Mouse (Mus musculus) neural tube, embryonic 15.5 days (tissue): ENCODE measurements around the gene Acot5. TPM values are rescaled to one million over a fixed set of nuclear protein-coding genes. Genes with fewer than 3 reads are reported as not detected.
"Not testable (repeated sequence)": the region's sequence is repeated elsewhere in the genome, so short reads cannot be mapped to it uniquely, and the experiment has no call there.

Experiments used
- ATAC-seq: fragments of 200-750 bp; cut with Nextera tagmentation; 2 replicates; pipeline ENCODE4 v1.8.0; 2017; ENCODE audit warnings: mild to moderate bottlenecking, moderate TSS enrichment, moderate library complexity; ENCODE audit not compliant: low FRiP score
- H3K27ac ChIP-seq: fragments of 300-500 bp; sonication (generic); replicated peaks from 2 replicates; pipeline ENCODE4 v1.5.1; 2015; ENCODE audit warnings: mild to moderate bottlenecking, inconsistent platforms
- H3K27me3 ChIP-seq: fragments of 300-500 bp; sonication (generic); replicated peaks from 2 replicates; pipeline ENCODE4 v1.6.1; 2015; ENCODE audit warnings: inconsistent platforms
- H3K36me3 ChIP-seq: fragments of 300-500 bp; sonication (generic); 2 replicates; pipeline ENCODE4 v1.6.1; 2015; ENCODE audit warnings: inconsistent platforms
- H3K4me1 ChIP-seq: fragments of 300-500 bp; sonication (generic); 2 replicates; pipeline ENCODE4 v1.6.1; 2015; ENCODE audit warnings: inconsistent platforms
- H3K4me2 ChIP-seq: fragments of 300-500 bp; sonication (generic); 2 replicates; pipeline ENCODE4 v1.6.1; 2015; ENCODE audit warnings: inconsistent platforms, mild to moderate bottlenecking, moderate library complexity
- H3K4me3 ChIP-seq: fragments of 300-500 bp; sonication (generic); replicated peaks from 2 replicates; pipeline ENCODE4 v1.5.1; 2015; ENCODE audit warnings: mild to moderate bottlenecking, inconsistent platforms
- H3K9ac ChIP-seq: fragments of 300-500 bp; sonication (generic); replicated peaks from 2 replicates; pipeline ENCODE4 v1.6.1; 2015; ENCODE audit warnings: mild to moderate bottlenecking, inconsistent platforms
- H3K9me3 ChIP-seq: fragments of 300-500 bp; sonication (generic); replicated peaks from 2 replicates; pipeline ENCODE4 v1.6.1; 2016; ENCODE audit warnings: inconsistent platforms
- WGBS: fragments of 180-500 bp; shearing (Covaris S2); methylation state at CpG from one replicate; pipeline ENCODE4 v1.1.7; 2015; ENCODE audit warnings: mixed read lengths; 5-methylcytosine and 5-hydroxymethylcytosine counted together
- polyA plus RNA-seq: library from polyadenylated mRNA; unstranded; fragments of >200 nt; fragmentation: Nextera tagmentation; extraction: Ambion mirVana; gene quantifications from 2 replicates; pipeline ENCODE4 v1.2.1, GENCODE M21; 2015

The Acot5 gene
- polyA plus RNA-seq, 1 experiment from 2014 or later, result 0.88 TPM

- not testable (repeated sequence) for H3K36me3 ChIP-seq, H3K27me3 ChIP-seq, H3K4me1 ChIP-seq, H3K9me3 ChIP-seq
- Histone ChIP-seq H3K9ac (peak within 1 kb of the TSS; percentile 59), H3K4me3 (peak within 1 kb of the TSS; percentile 56), H3K4me2 (peak within 1 kb of the TSS; percentile 81), H3K27ac (peak within 1 kb of the TSS; percentile 72)
- ATAC-seq, result peak; percentile 73
- WGBS, result under 1% methylated on average over 65 of the region's 80 CpGs
Observed at GRCm38 (mm10) chr12:84100604-84101492, 31.7 kb downstream of the Acot5 start, which contains the start of gene Acot6. Acot6 (plus strand) TSS chr12:84100654.

GRCm38 (mm10) chr12:84101493-84101845 lies 32.3 kb downstream of the Acot5 start:
- no peak for ATAC-seq
- H3K27ac ChIP-seq, result no peak overlapping the region
- no peaks in the 10 kb centered on the region for H3K36me3 ChIP-seq
- peak overlapping the region; percentile 56 for H3K4me3 ChIP-seq
- no peaks in the 10 kb centered on the region for H3K9me3 ChIP-seq
- H3K4me2 ChIP-seq, result peak overlapping the region; percentile 81
- 60% methylated on average over 2 of the region's 2 CpGs for whole genome bisulfite sequencing
- no peaks in the 10 kb centered on the region for H3K27me3 ChIP-seq
- no peak overlapping the region for H3K9ac ChIP-seq
- peaks cover 4% of the 10 kb centered on the region; the same call in 1 of the 2 replicates for H3K4me1 ChIP-seq

- H3K9me3 ChIP-seq, result no peaks in the 10 kb centered on the region
- H3K4me2 ChIP-seq, result no peak overlapping the region
- H3K27me3 ChIP-seq, result no peaks in the 10 kb centered on the region
- H3K9ac ChIP-seq, result no peak overlapping the region
- WGBS, result 61% methylated on average over 3 of the region's 3 CpGs
- H3K27ac ChIP-seq, result no peak overlapping the region
- no peak for ATAC-seq
- no peak overlapping the region for H3K4me3 ChIP-seq
- no peaks in the 10 kb centered on the region for H3K4me1 ChIP-seq
- no peaks in the 10 kb centered on the region for H3K36me3 ChIP-seq
Observed at GRCm38 (mm10) chr12:84107012-84107411, 37.9 kb downstream of the Acot5 start.

- H3K9ac ChIP-seq, result no peak overlapping the region
- no peak overlapping the region for H3K27ac ChIP-seq
- no peak overlapping the region for H3K4me2 ChIP-seq
- no peaks in the 10 kb centered on the region for H3K4me1 ChIP-seq
- no peaks in the 10 kb centered on the region for H3K9me3 ChIP-seq
- no peaks in the 10 kb centered on the region for H3K27me3 ChIP-seq
- no peak for ATAC-seq
- no peak overlapping the region for H3K4me3 ChIP-seq
- 80% methylated on average over 1 of the region's 1 CpGs for WGBS
- H3K36me3 ChIP-seq, result no peaks in the 10 kb centered on the region
Observed at GRCm38 (mm10) chr12:84107692-84108091, 38.6 kb downstream of the Acot5 start.

- no peaks in the 10 kb centered on the region for H3K36me3 ChIP-seq
- H3K4me3 ChIP-seq, result no peak overlapping the region
- no peaks in the 10 kb centered on the region for H3K27me3 ChIP-seq
- WGBS, result 66% methylated on average over 1 of the region's 1 CpGs
- no peak overlapping the region for H3K9ac ChIP-seq
- H3K27ac ChIP-seq, result no peak overlapping the region
- no peak overlapping the region for H3K4me2 ChIP-seq
- no peaks in the 10 kb centered on the region for H3K9me3 ChIP-seq
- no peak for ATAC-seq
- H3K4me1 ChIP-seq, result peaks cover 4% of the 10 kb centered on the region
Observed at GRCm38 (mm10) chr12:84109924-84110323, 40.8 kb downstream of the Acot5 start.

- H3K4me3 ChIP-seq, result no peak overlapping the region
- no peaks in the 10 kb centered on the region for H3K9me3 ChIP-seq
- no peaks in the 10 kb centered on the region for H3K27me3 ChIP-seq
- H3K4me2 ChIP-seq, result no peak overlapping the region
- H3K9ac ChIP-seq, result no peak overlapping the region
- no peak overlapping the region for H3K27ac ChIP-seq
- 97% methylated on average over 4 of the region's 4 CpGs for WGBS
- peaks cover 13% of the 10 kb centered on the region for H3K4me1 ChIP-seq
- no peak for ATAC-seq
- no peaks in the 10 kb centered on the region for H3K36me3 ChIP-seq
Observed at GRCm38 (mm10) chr12:84110814-84111213, 41.7 kb downstream of the Acot5 start.

- 0 out of 2 replicates have a peak, but pooled peaks have one; percentile 14 for ATAC-seq
Observed at GRCm38 (mm10) chr12:84113676-84114075, 44.6 kb downstream of the Acot5 start.

GRCm38 (mm10) chr12:84114153-84114994 lies 45.2 kb downstream of the Acot5 start, which contains the start of gene Dnal1:
Dnal1 (plus strand) TSS chr12:84114366.
- peak; percentile 98 for ATAC-seq
- peak within 1 kb of the TSS; percentile 79 for H3K9ac ChIP-seq
- peaks cover 13% of the 10 kb centered on the region for H3K4me1 ChIP-seq
- H3K9me3 ChIP-seq, result no peaks in the 10 kb centered on the region
- H3K4me3 ChIP-seq, result peak within 1 kb of the TSS; percentile 89
- H3K27me3 ChIP-seq, result no peaks in the 10 kb centered on the region
- H3K4me2 ChIP-seq, result peak within 1 kb of the TSS; percentile 76
- no peaks in the 10 kb centered on the region for H3K36me3 ChIP-seq
- peak within 1 kb of the TSS; percentile 82 for H3K27ac ChIP-seq
- WGBS, result 2% methylated on average over 31 of the region's 35 CpGs

More at GRCm38 (mm10) chr12:84113676-84114075, 44.6 kb downstream of the Acot5 start:
- Histone ChIP-seq H3K4me1 (peaks cover 13% of the 10 kb centered on the region), H3K27ac (no peak overlapping the region), H3K4me2 (peak overlapping the region; percentile 76), H3K27me3 (no peaks in the 10 kb centered on the region), H3K9me3 (no peaks in the 10 kb centered on the region), H3K36me3 (no peaks in the 10 kb centered on the region), H3K9ac (no peak overlapping the region), H3K4me3 (peak overlapping the region; percentile 89)
- WGBS, result 55% methylated on average over 6 of the region's 6 CpGs

GRCm38 (mm10) chr12:84119584-84119983 lies 50.5 kb downstream of the Acot5 start:
- no peak for ATAC-seq
- Histone ChIP-seq H3K4me2 (no peak overlapping the region), H3K27ac (no peak overlapping the region), H3K9ac (no peak overlapping the region), H3K4me1 (peaks cover 13% of the 10 kb centered on the region), H3K27me3 (no peaks in the 10 kb centered on the region), H3K4me3 (no peak overlapping the region), H3K36me3 (no peaks in the 10 kb centered on the region), H3K9me3 (no peaks in the 10 kb centered on the region)
- 98% methylated on average over 5 of the region's 5 CpGs for WGBS
